Mouse (Mus musculus) midbrain, embryonic 12.5 days (tissue): ENCODE results near the gene Rbpms2. TPM values are rescaled to one million over a fixed set of nuclear protein-coding genes. Genes with fewer than 3 reads are reported as not detected.
A peak's percentile ranks its signal among the peaks of the same experiment; 100 is the strongest.

Experiments
- ATAC-seq: fragments of 200-750 bp; cut with Nextera tagmentation; 2 replicates; pipeline ENCODE4 v1.8.0; 2017; ENCODE audit warnings: low read depth, moderate TSS enrichment, moderate library complexity; ENCODE audit not compliant: low FRiP score
- H3K27ac ChIP-seq: fragments of 300-500 bp; sonication (generic); replicated peaks from 2 replicates; pipeline ENCODE4 v1.5.1; 2016; ENCODE audit warnings: mild to moderate bottlenecking
- H3K27me3 ChIP-seq: fragments of 300-500 bp; sonication (generic); 2 replicates; pipeline ENCODE4 v1.6.1; 2016; ENCODE audit warnings: mild to moderate bottlenecking
- H3K36me3 ChIP-seq: fragments of 300-500 bp; sonication (generic); 2 replicates; pipeline ENCODE4 v1.6.1; 2016
- H3K4me1 ChIP-seq: fragments of 300-500 bp; sonication (generic); 2 replicates; pipeline ENCODE4 v1.6.1; 2016
- H3K4me2 ChIP-seq: fragments of 300-500 bp; sonication (generic); replicated peaks from 2 replicates; pipeline ENCODE4 v1.6.1; 2016; ENCODE audit warnings: mild to moderate bottlenecking, moderate library complexity
- H3K4me3 ChIP-seq: fragments of 300-500 bp; sonication (generic); 2 replicates; pipeline ENCODE4 v1.5.1; 2016; ENCODE audit warnings: mild to moderate bottlenecking
- H3K9ac ChIP-seq: fragments of 300-500 bp; sonication (generic); replicated peaks from 2 replicates; pipeline ENCODE4 v1.6.1; 2016; ENCODE audit warnings: mild to moderate bottlenecking, moderate library complexity
- H3K9me3 ChIP-seq: fragments of 300-500 bp; sonication (generic); 2 replicates; pipeline ENCODE4 v1.6.1; 2016; ENCODE audit warnings: mild to moderate bottlenecking
- WGBS: fragments of 180-500 bp; shearing (Covaris S2); methylation state at CpG from one replicate; pipeline ENCODE4 v1.1.7; 2016; 5-methylcytosine and 5-hydroxymethylcytosine counted together
- polyA plus RNA-seq: library from polyadenylated mRNA; unstranded; fragments of >200 nt; fragmentation: Nextera tagmentation; extraction: Ambion mirVana; gene quantifications from 2 replicates; pipeline ENCODE4 v1.2.1, GENCODE M21; 2016

Gene Rbpms2
- 11.5 and 12.8 TPM in 2 replicates for polyA plus RNA-seq

DNA sequence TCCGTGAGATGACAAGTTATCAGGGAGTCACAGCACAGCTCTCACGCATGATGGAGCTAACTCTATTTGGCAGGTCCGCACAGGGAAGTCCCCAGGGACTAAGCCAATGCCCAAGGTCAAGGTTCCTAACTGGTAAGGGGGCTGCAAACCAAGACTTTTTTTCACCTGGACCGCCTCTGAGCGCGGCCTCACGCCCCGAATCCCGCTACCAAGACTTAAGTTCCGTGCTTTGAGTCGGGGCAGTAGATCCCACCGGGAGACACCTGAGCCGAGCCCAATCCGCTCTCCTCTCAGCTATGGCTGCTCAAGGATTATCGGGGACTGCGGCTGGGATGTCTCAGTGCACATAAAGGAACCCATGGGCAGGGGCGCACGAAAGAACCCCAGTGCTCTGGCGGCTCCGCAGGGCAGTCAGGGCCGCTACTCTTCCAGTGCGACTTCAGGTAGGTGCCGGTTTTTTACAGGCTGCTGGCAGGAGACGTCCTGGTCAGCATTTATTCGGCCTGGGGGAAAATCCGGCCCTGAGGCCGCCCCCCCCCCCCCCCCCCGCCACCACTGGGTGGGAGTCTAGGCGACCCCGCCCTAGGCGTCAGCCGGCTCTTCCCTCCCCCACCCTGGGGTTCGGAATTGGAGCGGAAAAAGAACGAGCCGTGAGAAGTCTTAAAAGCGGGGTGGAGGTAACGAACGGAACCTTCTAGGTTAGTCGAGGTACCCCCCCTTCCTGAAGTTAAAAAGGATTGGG lies at the start of gene Rbpms2:
Gene Rbpms2 (plus strand): TSS at position 624 of the 742 bp plus-strand sequence.
- no peaks in the 10 kb centered on the region for H3K9me3 ChIP-seq
- H3K4me2 ChIP-seq: peak within 1 kb of the TSS; percentile 93
- no peak for ATAC-seq
- peak within 1 kb of the TSS; percentile 57 for H3K4me3 ChIP-seq
- peak within 1 kb of the TSS; percentile 70 for H3K9ac ChIP-seq
- peaks cover 18% of the 10 kb centered on the region for H3K4me1 ChIP-seq
- WGBS: 2% methylated on average over 39 of the region's 40 CpGs
- H3K27me3 ChIP-seq: peaks cover 74% of the 10 kb centered on the region
- H3K27ac ChIP-seq: no peak within 1 kb of the TSS
- H3K36me3 ChIP-seq: no peaks in the 10 kb centered on the region

DNA sequence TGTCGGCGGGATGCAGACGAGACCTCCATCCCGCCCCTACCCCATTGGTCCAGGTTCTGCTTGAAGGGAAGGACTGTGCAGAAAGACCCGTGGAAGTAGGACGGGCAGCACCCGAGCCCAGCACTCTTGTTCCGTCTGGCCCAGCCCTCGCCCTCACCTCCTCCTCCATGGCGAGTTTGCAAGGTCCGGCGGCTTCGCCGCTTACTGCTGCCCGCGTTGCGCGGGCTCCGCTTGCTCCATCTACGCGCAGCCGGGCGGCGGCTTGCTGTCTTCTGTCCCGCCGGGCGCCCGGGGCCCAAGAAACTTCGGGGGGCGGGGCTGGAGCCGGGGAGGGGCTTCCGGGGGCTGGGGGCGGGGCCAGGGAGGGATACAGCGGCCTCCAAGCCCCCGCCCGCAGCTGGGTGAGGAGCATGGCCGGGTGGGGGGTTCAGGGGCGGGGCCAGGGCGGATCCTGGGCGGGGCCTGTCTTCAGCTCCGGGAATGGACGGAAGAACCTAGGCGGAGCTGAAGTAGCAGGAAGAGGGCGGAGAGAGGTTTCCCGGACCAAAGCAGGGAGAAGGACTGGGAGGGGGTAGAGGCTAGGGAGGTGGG lies 49.6 kb upstream of the Rbpms2 start, which contains the start of gene Plekho2:
Gene Plekho2 (minus strand): TSS at position 260 of the 591 bp plus-strand sequence.
- WGBS: under 1% methylated on average over 42 of the region's 45 CpGs
- peak within 1 kb of the TSS; percentile 58 for H3K4me3 ChIP-seq
- peak within 1 kb of the TSS; percentile 79 for H3K27ac ChIP-seq
- H3K4me2 ChIP-seq: peak within 1 kb of the TSS; percentile 66
- H3K9me3 ChIP-seq: no peaks in the 10 kb centered on the region
- H3K27me3 ChIP-seq: no peaks in the 10 kb centered on the region
- peak; percentile 93 for ATAC-seq
- peak within 1 kb of the TSS; percentile 65 for H3K9ac ChIP-seq
- H3K36me3 ChIP-seq: no peaks in the 10 kb centered on the region
- H3K4me1 ChIP-seq: peaks cover 42% of the 10 kb centered on the region

DNA sequence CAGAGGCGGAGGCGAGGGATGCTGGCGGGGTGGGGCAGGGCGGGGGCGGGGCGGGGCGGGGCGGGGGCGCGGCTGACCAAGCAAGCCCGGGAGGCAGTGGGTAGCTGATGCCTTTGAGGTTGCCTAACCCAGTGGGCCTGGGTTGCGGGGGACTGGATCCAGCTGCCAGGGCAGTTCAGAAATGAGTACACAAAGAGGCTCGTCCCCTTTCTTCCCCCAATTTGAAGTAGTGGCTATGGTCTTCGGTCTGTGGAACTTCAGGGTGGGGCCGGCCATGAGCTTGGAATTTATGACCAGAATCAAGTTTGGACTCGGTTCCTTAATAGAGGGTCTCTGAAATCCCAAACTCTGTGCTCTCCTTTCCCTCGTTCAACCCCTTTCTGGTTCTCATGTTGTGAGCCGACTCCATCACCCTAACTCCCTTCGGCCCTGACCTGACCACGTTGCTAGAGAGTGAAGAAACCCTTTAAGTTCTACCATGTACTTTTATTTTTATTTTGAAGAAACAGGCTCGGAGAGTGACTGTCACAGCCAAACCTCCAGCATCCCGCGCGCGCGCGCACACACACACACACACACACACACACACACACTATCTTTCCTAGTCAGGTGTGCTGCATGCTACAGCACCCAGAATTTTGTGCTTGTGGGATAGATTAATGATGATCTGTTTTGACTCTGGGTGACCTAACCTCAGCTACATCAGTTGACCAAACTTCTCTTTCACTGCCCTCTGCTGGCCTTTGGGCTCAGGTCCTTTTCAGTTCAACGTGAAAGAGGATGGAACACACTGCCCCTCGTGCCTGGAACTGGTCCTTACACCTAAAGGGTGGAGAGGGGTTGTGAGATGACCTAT lies 48.8 kb upstream of the Rbpms2 start:
- H3K9ac ChIP-seq: peak overlapping the region; percentile 49
- H3K27ac ChIP-seq: peak overlapping the region; percentile 79
- H3K4me2 ChIP-seq: peak overlapping the region; percentile 66
- peak overlapping the region; percentile 58 for H3K4me3 ChIP-seq
- ATAC-seq: peak; percentile 81
- H3K4me1 ChIP-seq: peaks cover 36% of the 10 kb centered on the region
- H3K27me3 ChIP-seq: no peaks in the 10 kb centered on the region
- H3K9me3 ChIP-seq: no peaks in the 10 kb centered on the region
- no peaks in the 10 kb centered on the region for H3K36me3 ChIP-seq
- WGBS: 8% methylated on average over 22 of the region's 29 CpGs

GRCm38 (mm10) chr9:65583045-65583444 lies 46.4 kb upstream of the Rbpms2 start:
- no peak for ATAC-seq
- Histone ChIP-seq H3K9me3 (no peaks in the 10 kb centered on the region), H3K27me3 (no peaks in the 10 kb centered on the region), H3K4me3 (no peak overlapping the region), H3K9ac (no peak overlapping the region), H3K4me1 (peaks cover 32% of the 10 kb centered on the region), H3K36me3 (no peaks in the 10 kb centered on the region), H3K27ac (no peak overlapping the region), H3K4me2 (no peak overlapping the region)
- WGBS: 30% methylated on average over 8 of the region's 8 CpGs

GRCm38 (mm10) chr9:65586406-65587269 lies 42.8 kb upstream of the Rbpms2 start, which contains the start of gene Pif1:
TSS of gene Pif1 (plus strand) at chr9:65587160.
- WGBS: 9% methylated on average over 27 of the region's 28 CpGs
- Histone ChIP-seq H3K36me3 (peaks cover 16% of the 10 kb centered on the region), H3K4me2 (peak within 1 kb of the TSS; percentile 96), H3K9ac (peak within 1 kb of the TSS; percentile 78), H3K27ac (peak within 1 kb of the TSS; percentile 64), H3K4me1 (peaks cover 30% of the 10 kb centered on the region), H3K9me3 (no peaks in the 10 kb centered on the region), H3K27me3 (peaks cover 6% of the 10 kb centered on the region), H3K4me3 (peak within 1 kb of the TSS; percentile 66)
- ATAC-seq: peak; percentile 88

DNA sequence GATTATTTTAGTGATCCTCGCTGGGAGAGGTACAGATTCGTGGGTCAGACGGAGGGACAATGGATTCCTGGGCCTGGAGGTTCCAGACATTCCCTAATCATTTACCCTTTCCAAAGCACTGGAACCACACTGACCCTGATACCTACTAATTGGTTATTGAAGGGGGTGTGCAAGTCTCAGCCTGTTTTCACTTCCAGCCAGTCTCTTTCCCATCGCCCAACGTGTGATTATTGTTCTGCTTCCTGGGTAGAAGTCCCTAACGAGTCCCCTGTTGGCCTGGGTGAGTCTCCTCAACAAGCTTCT lies 42.2 kb upstream of the Rbpms2 start:
- 0 out of 2 replicates have a peak, but pooled peaks have one; percentile 31 for ATAC-seq
- Histone ChIP-seq H3K27me3 (peaks cover 6% of the 10 kb centered on the region), H3K27ac (no peak overlapping the region; the same call in 1 of the 2 replicates), H3K4me2 (peak overlapping the region; percentile 96), H3K36me3 (peaks cover 20% of the 10 kb centered on the region), H3K4me3 (peak overlapping the region; percentile 66), H3K4me1 (peaks cover 30% of the 10 kb centered on the region), H3K9ac (peak overlapping the region; percentile 78), H3K9me3 (no peaks in the 10 kb centered on the region)
- WGBS: 0% methylated on average over 6 of the region's 6 CpGs

DNA sequence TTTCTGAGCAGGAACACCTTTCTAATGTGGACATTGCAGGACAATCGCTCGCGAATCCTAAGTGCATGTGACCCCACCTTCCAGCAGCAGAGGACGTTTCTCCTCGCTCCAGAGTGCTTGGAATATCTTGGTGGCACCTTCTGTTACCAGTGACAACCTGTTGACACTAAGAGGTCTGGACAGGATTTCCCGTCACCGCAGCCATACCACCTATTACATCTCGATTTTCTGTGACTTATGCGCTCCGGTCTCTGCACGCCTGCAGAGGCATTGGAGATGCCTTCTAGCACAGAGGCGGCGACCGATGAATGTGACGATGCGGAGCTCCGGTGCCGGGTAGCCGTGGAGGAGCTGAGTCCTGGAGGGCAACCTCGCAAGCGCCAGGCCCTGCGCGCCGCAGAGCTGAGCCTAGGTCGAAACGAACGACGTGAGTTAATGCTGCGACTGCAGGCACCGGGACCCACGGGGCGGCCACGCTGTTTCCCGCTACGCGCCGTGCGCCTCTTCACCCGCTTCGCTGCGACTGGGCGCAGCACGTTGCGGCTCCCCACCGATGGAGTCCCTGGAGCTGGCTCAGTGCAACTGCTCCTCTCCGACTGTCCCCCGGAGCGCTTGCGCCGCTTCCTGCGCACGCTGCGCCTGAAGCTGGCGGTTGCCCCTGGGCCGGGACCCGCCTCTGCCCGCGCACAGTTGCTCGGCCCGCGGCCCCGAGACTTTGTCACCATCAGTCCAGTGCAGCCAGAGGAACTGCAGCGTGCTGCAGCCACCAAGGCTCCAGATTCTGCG lies 41.7 kb upstream of the Rbpms2 start:
- ATAC-seq: peak; percentile 24
- H3K4me2 ChIP-seq: peak overlapping the region; percentile 96
- no peak overlapping the region for H3K27ac ChIP-seq
- under 1% methylated on average over 64 of the region's 64 CpGs for WGBS
- H3K36me3 ChIP-seq: peaks cover 25% of the 10 kb centered on the region
- H3K4me1 ChIP-seq: peaks cover 30% of the 10 kb centered on the region
- peak overlapping the region; percentile 66 for H3K4me3 ChIP-seq
- H3K27me3 ChIP-seq: peaks cover 6% of the 10 kb centered on the region
- peak overlapping the region; percentile 78 for H3K9ac ChIP-seq
- no peaks in the 10 kb centered on the region for H3K9me3 ChIP-seq

DNA sequence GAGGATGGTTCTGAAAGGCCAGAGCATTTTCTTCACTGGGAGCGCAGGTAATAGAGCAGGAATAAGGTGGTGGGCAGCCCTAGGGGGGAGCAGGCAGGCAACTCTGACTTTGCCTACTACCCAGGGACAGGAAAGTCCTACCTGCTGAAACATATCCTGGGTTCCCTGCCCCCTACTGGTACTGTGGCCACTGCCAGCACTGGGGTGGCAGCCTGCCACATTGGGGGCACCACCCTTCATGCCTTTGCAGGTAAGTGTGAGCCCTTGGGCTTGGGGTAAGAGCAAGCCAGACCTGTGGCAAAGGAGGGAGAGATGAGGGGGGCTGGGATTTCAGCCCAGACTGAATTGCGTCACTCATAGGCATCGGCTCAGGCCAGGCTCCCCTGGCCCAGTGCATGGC lies 40.4 kb upstream of the Rbpms2 start:
- peaks cover 38% of the 10 kb centered on the region for H3K36me3 ChIP-seq
- ATAC-seq: no peak

DNA sequence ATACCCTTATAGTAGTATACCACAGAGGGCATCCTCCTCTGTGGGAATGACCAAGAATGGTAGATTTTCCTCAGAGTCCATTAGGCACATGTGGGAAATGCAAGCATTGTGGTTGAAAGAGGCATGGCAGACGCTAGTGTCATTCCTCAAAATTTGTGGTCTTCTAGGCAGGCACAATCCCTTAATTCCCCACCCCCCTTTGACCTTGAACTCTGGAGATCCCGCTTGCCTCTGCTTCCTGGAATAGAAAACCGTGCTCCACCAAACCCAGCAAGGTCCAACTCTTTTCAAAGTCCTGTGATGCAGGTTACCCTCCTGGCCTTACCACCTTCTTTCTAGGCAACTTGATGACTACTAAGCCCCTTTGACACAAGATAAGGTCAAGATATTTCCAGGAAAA lies 36.7 kb upstream of the Rbpms2 start:
- no peaks in the 10 kb centered on the region for H3K9me3 ChIP-seq
- peaks cover 20% of the 10 kb centered on the region for H3K4me1 ChIP-seq
- no peak for ATAC-seq
- no peak overlapping the region for H3K4me2 ChIP-seq
- peaks cover 6% of the 10 kb centered on the region for H3K27me3 ChIP-seq
- WGBS: 92% methylated on average over 3 of the region's 3 CpGs
- H3K27ac ChIP-seq: no peak overlapping the region
- no peak overlapping the region for H3K4me3 ChIP-seq
- peaks cover 51% of the 10 kb centered on the region for H3K36me3 ChIP-seq
- H3K9ac ChIP-seq: no peak overlapping the region

More for the DNA sequence above, 40.4 kb upstream of the Rbpms2 start:
- Histone ChIP-seq H3K4me1 (peaks cover 30% of the 10 kb centered on the region), H3K9ac (peak overlapping the region; percentile 78), H3K4me2 (peak overlapping the region; percentile 96), H3K4me3 (peak overlapping the region; percentile 66), H3K27ac (no peak overlapping the region), H3K9me3 (no peaks in the 10 kb centered on the region), H3K27me3 (peaks cover 6% of the 10 kb centered on the region)
- 92% methylated on average over 3 of the region's 3 CpGs for WGBS

- peaks cover 6% of the 10 kb centered on the region for H3K27me3 ChIP-seq
- H3K27ac ChIP-seq: no peak overlapping the region
- no peak for ATAC-seq
- no peak overlapping the region for H3K9ac ChIP-seq
- no peaks in the 10 kb centered on the region for H3K9me3 ChIP-seq
- no peak overlapping the region for H3K4me2 ChIP-seq
- H3K4me3 ChIP-seq: no peak overlapping the region
- peaks cover 13% of the 10 kb centered on the region for H3K4me1 ChIP-seq
- peaks cover 51% of the 10 kb centered on the region for H3K36me3 ChIP-seq
- 85% methylated on average over 9 of the region's 9 CpGs for WGBS
These were observed 35.9 kb upstream of the Rbpms2 start for GRCm38 (mm10) chr9:65593596-65593995.
